Mouse (Mus musculus) olfactory bulb, adult 2 months (tissue): ENCODE measurements around the gene Csdc2. TPM values are rescaled to one million over a fixed set of nuclear protein-coding genes. Genes with fewer than 3 reads are reported as not detected.
"Not testable (repeated sequence)": the region's sequence is repeated elsewhere in the genome, so short reads cannot be mapped to it uniquely, and the experiment has no call there.

Source experiments
- H3K27ac ChIP-seq: fragments of 200-500 bp; 2 replicates; pipeline ENCODE4 v1.5.1; 2012; ENCODE audit warnings: low read depth, low read length; ENCODE audit not compliant: insufficient read depth
- H3K4me1 ChIP-seq: fragments of 200-500 bp; 2 replicates; pipeline ENCODE4 v1.6.1; 2012; ENCODE audit warnings: low read length; ENCODE audit not compliant: control insufficient read depth, insufficient read depth
- H3K4me3 ChIP-seq: fragments of 200-500 bp; 2 replicates; pipeline ENCODE4 v1.5.1; 2012; ENCODE audit warnings: mild to moderate bottlenecking, low read depth, low read length, moderate library complexity; ENCODE audit not compliant: insufficient read depth
- CTCF ChIP-seq: fragments of 200-500 bp; IDR thresholded peaks from 2 replicates; pipeline ENCODE4 v1.5.1; 2012; ENCODE audit warnings: low read depth, mild to moderate bottlenecking, low read length, moderate library complexity; ENCODE audit not compliant: insufficient read depth
- POLR2A ChIP-seq: fragments of 200-500 bp; IDR thresholded peaks from 2 replicates; pipeline ENCODE4 v1.6.1; 2012; ENCODE audit warnings: mild to moderate bottlenecking, low read depth, low read length, moderate library complexity; ENCODE audit not compliant: insufficient read depth
- WGBS: fragments of 180-500 bp; shearing (Covaris S2); methylation state at CpG from one replicate; pipeline ENCODE4 v1.1.7; 2018; 5-methylcytosine and 5-hydroxymethylcytosine counted together
- polyA plus RNA-seq: library from polyadenylated mRNA; stranded (reverse); fragments of >200 nt; gene quantifications from 2 replicates; pipeline ENCODE4 v1.2.4, GENCODE M21; 2012; ENCODE audit warnings: low replicate concordance; ENCODE audit not compliant: missing spikeins, insufficient read depth, insufficient read length

Gene Csdc2
- polyA plus RNA-seq, 1 experiment, result not detected

GRCm38 (mm10) chr15:81898751-81899150 is 37.8 kb upstream of the Csdc2 start:
- TF ChIP-seq CTCF (no peak), POLR2A (no peak)
- WGBS, result 39% methylated on average over 2 of the region's 2 CpGs
- no peak overlapping the region for H3K4me3 ChIP-seq
- no peaks in the 10 kb centered on the region for H3K4me1 ChIP-seq
- H3K27ac ChIP-seq, result no peak overlapping the region

- 32% methylated on average over 2 of the region's 2 CpGs for WGBS
- H3K27ac ChIP-seq, result no peak overlapping the region
- no peak for TF ChIP-seq CTCF
- no peak for TF ChIP-seq POLR2A
- no peak overlapping the region for H3K4me3 ChIP-seq
- H3K4me1 ChIP-seq, result no peaks in the 10 kb centered on the region
These were observed 31.6 kb upstream of the Csdc2 start for GRCm38 (mm10) chr15:81904939-81905338.

- no peak overlapping the region for H3K4me3 ChIP-seq
- TF ChIP-seq CTCF, result no peak
- TF ChIP-seq POLR2A, result no peak
- WGBS, result 81% methylated on average over 8 of the region's 8 CpGs
- H3K4me1 ChIP-seq, result peaks cover 3% of the 10 kb centered on the region; the same call in 1 of the 2 replicates
- no peak overlapping the region for H3K27ac ChIP-seq
These were observed 28.6 kb upstream of the Csdc2 start for GRCm38 (mm10) chr15:81907953-81908352.

GRCm38 (mm10) chr15:81908767-81909166 is 27.8 kb upstream of the Csdc2 start:
- not testable (repeated sequence) for H3K4me3 ChIP-seq, H3K4me1 ChIP-seq, H3K27ac ChIP-seq
- 90% methylated on average over 4 of the region's 4 CpGs for WGBS

GRCm38 (mm10) chr15:81912498-81912897 is 24.1 kb upstream of the Csdc2 start:
- Histone ChIP-seq H3K4me3 (no peak overlapping the region), H3K4me1 (peaks cover 8% of the 10 kb centered on the region), H3K27ac (no peak overlapping the region)
- WGBS, result 54% methylated on average over 2 of the region's 2 CpGs
- TF ChIP-seq POLR2A (no peak), CTCF (no peak)

- H3K4me1 ChIP-seq, result peaks cover 21% of the 10 kb centered on the region
- H3K27ac ChIP-seq, result no peak overlapping the region
- WGBS, result 75% methylated on average over 5 of the region's 5 CpGs
- TF ChIP-seq CTCF, result no peak
- TF ChIP-seq POLR2A, result no peak
- H3K4me3 ChIP-seq, result no peak overlapping the region
These were observed 21.9 kb upstream of the Csdc2 start for GRCm38 (mm10) chr15:81914668-81915067.

- 68% methylated on average over 5 of the region's 5 CpGs for WGBS
- no peak overlapping the region for H3K4me3 ChIP-seq
These were observed 20.9 kb upstream of the Csdc2 start for GRCm38 (mm10) chr15:81915663-81916062.

GRCm38 (mm10) chr15:81917201-81917600 is 19.4 kb upstream of the Csdc2 start:
- H3K27ac ChIP-seq, result no peak overlapping the region
- TF ChIP-seq POLR2A, result no peak
- TF ChIP-seq CTCF, result no peak
- H3K4me1 ChIP-seq, result peaks cover 40% of the 10 kb centered on the region
- H3K4me3 ChIP-seq, result no peak overlapping the region
- WGBS, result 77% methylated on average over 12 of the region's 12 CpGs

More at GRCm38 (mm10) chr15:81915663-81916062, 20.9 kb upstream of the Csdc2 start:
- TF ChIP-seq CTCF (no peak), POLR2A (no peak)
- no peak overlapping the region for H3K27ac ChIP-seq
- H3K4me1 ChIP-seq, result peaks cover 27% of the 10 kb centered on the region

GRCm38 (mm10) chr15:81917621-81918463 is 18.7 kb upstream of the Csdc2 start:
- no peak overlapping the region for H3K27ac ChIP-seq
- TF ChIP-seq CTCF, result peak; percentile 61
- TF ChIP-seq POLR2A, result no peak
- 46% methylated on average over 6 of the region's 6 CpGs for WGBS
- H3K4me1 ChIP-seq, result peaks cover 44% of the 10 kb centered on the region
- H3K4me3 ChIP-seq, result no peak overlapping the region

GRCm38 (mm10) chr15:81919062-81919461 is 17.5 kb upstream of the Csdc2 start:
- Histone ChIP-seq H3K4me3 (no peak overlapping the region), H3K4me1 (peaks cover 52% of the 10 kb centered on the region), H3K27ac (0 out of 2 replicates have a peak overlapping the region, but pooled peaks have one; percentile 2)
- WGBS, result 72% methylated on average over 5 of the region's 5 CpGs
- TF ChIP-seq CTCF (no peak), POLR2A (no peak)
